Mouse (Mus musculus) kidney, embryonic 15.5 days (tissue): ENCODE measurements around the gene Prox2. TPM values are rescaled to one million over a fixed set of nuclear protein-coding genes. Genes with fewer than 3 reads are reported as not detected.

ENCODE experiments used
- ATAC-seq: fragments of 200-750 bp; cut with Nextera tagmentation; replicated peaks from 2 replicates; pipeline ENCODE4 v1.8.0; 2017; ENCODE audit warnings: moderate TSS enrichment; ENCODE audit not compliant: low FRiP score
- H3K27ac ChIP-seq: fragments of 300-500 bp; sonication (generic); 2 replicates; pipeline ENCODE4 v1.5.1; 2015; ENCODE audit warnings: mild to moderate bottlenecking, inconsistent platforms
- H3K27me3 ChIP-seq: fragments of 300-500 bp; sonication (generic); 2 replicates; pipeline ENCODE4 v1.6.1; 2015; ENCODE audit warnings: inconsistent platforms
- H3K36me3 ChIP-seq: fragments of 300-500 bp; sonication (generic); 2 replicates; pipeline ENCODE4 v1.6.1; 2015; ENCODE audit warnings: inconsistent platforms
- H3K4me1 ChIP-seq: fragments of 300-500 bp; sonication (generic); 2 replicates; pipeline ENCODE4 v1.6.1; 2015; ENCODE audit warnings: inconsistent platforms
- H3K4me2 ChIP-seq: fragments of 300-500 bp; sonication (generic); 2 replicates; pipeline ENCODE4 v1.6.1; 2015; ENCODE audit warnings: moderate library complexity, mild to moderate bottlenecking, inconsistent platforms
- H3K4me3 ChIP-seq: fragments of 300-500 bp; sonication (generic); replicated peaks from 2 replicates; pipeline ENCODE4 v1.5.1; 2015; ENCODE audit warnings: mild to moderate bottlenecking, inconsistent platforms
- H3K9ac ChIP-seq: fragments of 300-500 bp; sonication (generic); 2 replicates; pipeline ENCODE4 v1.6.1; 2015; ENCODE audit warnings: mild to moderate bottlenecking, inconsistent platforms
- H3K9me3 ChIP-seq: fragments of 300-500 bp; sonication (generic); replicated peaks from 2 replicates; pipeline ENCODE4 v1.6.1; 2016; ENCODE audit warnings: inconsistent platforms
- WGBS: fragments of 180-500 bp; shearing (Covaris S2); methylation state at CpG from one replicate; pipeline ENCODE4 v1.1.7; 2015; ENCODE audit warnings: mixed read lengths; 5-methylcytosine and 5-hydroxymethylcytosine counted together
- polyA plus RNA-seq: library from polyadenylated mRNA; unstranded; fragments of >200 nt; fragmentation: Nextera tagmentation; extraction: Ambion mirVana; gene quantifications from 2 replicates; pipeline ENCODE4 v1.2.1, GENCODE M21; 2015

Prox2 gene
- polyA plus RNA-seq, 1 experiment from 2014 or later = 4.2 TPM

GRCm38 (mm10) chr12:85104789-85105188, 5.8 kb downstream of the Prox2 start:
- ATAC-seq = no peak
- WGBS = 82% methylated on average over 8 of the region's 8 CpGs

GRCm38 (mm10) chr12:85103096-85103495, 7.5 kb downstream of the Prox2 start:
- Histone ChIP-seq H3K27ac (no peak overlapping the region), H3K36me3 (no peaks in the 10 kb centered on the region), H3K9me3 (no peaks in the 10 kb centered on the region), H3K4me2 (no peak overlapping the region), H3K4me3 (no peak overlapping the region), H3K4me1 (peaks cover 19% of the 10 kb centered on the region), H3K27me3 (no peaks in the 10 kb centered on the region), H3K9ac (no peak overlapping the region)
- 53% methylated on average over 8 of the region's 8 CpGs for WGBS
- 0 out of 2 replicates have a peak, but pooled peaks have one; percentile 41 for ATAC-seq

More at GRCm38 (mm10) chr12:85104789-85105188, 5.8 kb downstream of the Prox2 start:
- Histone ChIP-seq H3K36me3 (no peaks in the 10 kb centered on the region), H3K4me1 (peaks cover 25% of the 10 kb centered on the region), H3K9me3 (no peaks in the 10 kb centered on the region), H3K4me3 (no peak overlapping the region), H3K9ac (no peak overlapping the region), H3K27me3 (no peaks in the 10 kb centered on the region), H3K27ac (no peak overlapping the region), H3K4me2 (no peak overlapping the region)

GRCm38 (mm10) chr12:85101521-85102106, 8.9 kb downstream of the Prox2 start:
- Histone ChIP-seq H3K9me3 (no peaks in the 10 kb centered on the region), H3K4me1 (peaks cover 17% of the 10 kb centered on the region), H3K9ac (no peak overlapping the region), H3K4me3 (no peak overlapping the region), H3K27ac (no peak overlapping the region), H3K4me2 (no peak overlapping the region), H3K27me3 (no peaks in the 10 kb centered on the region), H3K36me3 (no peaks in the 10 kb centered on the region)
- 77% methylated on average over 5 of the region's 5 CpGs for WGBS
- no peak for ATAC-seq

- Histone ChIP-seq H3K4me2 (peak overlapping the region; percentile 28; the same call in 1 of the 2 replicates), H3K9ac (no peak overlapping the region), H3K27me3 (no peaks in the 10 kb centered on the region), H3K9me3 (no peaks in the 10 kb centered on the region), H3K4me3 (no peak overlapping the region), H3K4me1 (peaks cover 12% of the 10 kb centered on the region), H3K36me3 (no peaks in the 10 kb centered on the region), H3K27ac (no peak overlapping the region)
- ATAC-seq = no peak
- 23% methylated on average over 14 of the region's 14 CpGs for WGBS
Measured at GRCm38 (mm10) chr12:85101001-85101400, 9.6 kb downstream of the Prox2 start.

- 90% methylated on average over 7 of the region's 7 CpGs for WGBS
Measured at GRCm38 (mm10) chr12:85095859-85096258, 14.7 kb downstream of the Prox2 start.

GRCm38 (mm10) chr12:85095146-85095545, 15.4 kb downstream of the Prox2 start:
- Histone ChIP-seq H3K27ac (no peak overlapping the region), H3K9ac (no peak overlapping the region), H3K9me3 (no peaks in the 10 kb centered on the region), H3K27me3 (no peaks in the 10 kb centered on the region), H3K4me3 (no peak overlapping the region), H3K36me3 (no peaks in the 10 kb centered on the region), H3K4me1 (peaks cover 11% of the 10 kb centered on the region; the same call in 1 of the 2 replicates), H3K4me2 (no peak overlapping the region)
- WGBS = 85% methylated on average over 11 of the region's 11 CpGs
- no peak for ATAC-seq

More at GRCm38 (mm10) chr12:85095859-85096258, 14.7 kb downstream of the Prox2 start:
- Histone ChIP-seq H3K9me3 (no peaks in the 10 kb centered on the region), H3K27ac (no peak overlapping the region), H3K9ac (no peak overlapping the region), H3K4me3 (no peak overlapping the region), H3K4me1 (peaks cover 12% of the 10 kb centered on the region), H3K36me3 (no peaks in the 10 kb centered on the region), H3K27me3 (no peaks in the 10 kb centered on the region), H3K4me2 (no peak overlapping the region)
- no peak for ATAC-seq

GRCm38 (mm10) chr12:85094706-85095105, 15.9 kb downstream of the Prox2 start:
- no peak for ATAC-seq
- Histone ChIP-seq H3K36me3 (peaks cover 3% of the 10 kb centered on the region; the same call in 1 of the 2 replicates), H3K4me3 (no peak overlapping the region), H3K9ac (no peak overlapping the region), H3K4me2 (no peak overlapping the region), H3K27ac (peak overlapping the region; percentile 11; the same call in 1 of the 2 replicates), H3K4me1 (peaks cover 11% of the 10 kb centered on the region; the same call in 1 of the 2 replicates), H3K27me3 (no peaks in the 10 kb centered on the region), H3K9me3 (no peaks in the 10 kb centered on the region)
- WGBS = 70% methylated on average over 10 of the region's 10 CpGs

GRCm38 (mm10) chr12:85094010-85094409, 16.5 kb downstream of the Prox2 start:
- H3K27ac ChIP-seq = no peak overlapping the region
- no peak overlapping the region for H3K4me3 ChIP-seq
- peak overlapping the region; percentile 24 for H3K4me2 ChIP-seq
- ATAC-seq = peak; percentile 59; the same call in 1 of the 2 replicates
- no peaks in the 10 kb centered on the region for H3K9me3 ChIP-seq
- H3K9ac ChIP-seq = no peak overlapping the region
- H3K36me3 ChIP-seq = peaks cover 10% of the 10 kb centered on the region
- H3K4me1 ChIP-seq = peaks cover 11% of the 10 kb centered on the region; the same call in 1 of the 2 replicates
- no peaks in the 10 kb centered on the region for H3K27me3 ChIP-seq
- WGBS = 28% methylated on average over 14 of the region's 14 CpGs

GRCm38 (mm10) chr12:85092214-85092613, 18.3 kb downstream of the Prox2 start:
- Histone ChIP-seq H3K27ac (no peak overlapping the region), H3K4me2 (no peak overlapping the region), H3K4me1 (peaks cover 11% of the 10 kb centered on the region; the same call in 1 of the 2 replicates), H3K36me3 (peaks cover 27% of the 10 kb centered on the region), H3K4me3 (no peak overlapping the region), H3K27me3 (no peaks in the 10 kb centered on the region), H3K9ac (no peak overlapping the region), H3K9me3 (no peaks in the 10 kb centered on the region)
- ATAC-seq = no peak
- WGBS = 9% methylated on average over 3 of the region's 3 CpGs

- 87% methylated on average over 3 of the region's 3 CpGs for WGBS
- no peaks in the 10 kb centered on the region for H3K27me3 ChIP-seq
- H3K9ac ChIP-seq = no peak overlapping the region
- no peak for ATAC-seq
- H3K4me3 ChIP-seq = no peak overlapping the region
- H3K9me3 ChIP-seq = no peaks in the 10 kb centered on the region
- peaks cover 11% of the 10 kb centered on the region; the same call in 1 of the 2 replicates for H3K4me1 ChIP-seq
- peaks cover 34% of the 10 kb centered on the region for H3K36me3 ChIP-seq
- no peak overlapping the region for H3K27ac ChIP-seq
- no peak overlapping the region for H3K4me2 ChIP-seq
Measured at GRCm38 (mm10) chr12:85091190-85091589, 19.4 kb downstream of the Prox2 start.

- no peak for ATAC-seq
- no peak overlapping the region for H3K27ac ChIP-seq
- WGBS = 63% methylated on average over 12 of the region's 12 CpGs
Measured at GRCm38 (mm10) chr12:85087845-85088244, 22.7 kb downstream of the Prox2 start.

GRCm38 (mm10) chr12:85084941-85085340, 25.6 kb downstream of the Prox2 start:
- 89% methylated on average over 4 of the region's 4 CpGs for WGBS

More at GRCm38 (mm10) chr12:85087845-85088244, 22.7 kb downstream of the Prox2 start:
- Histone ChIP-seq H3K9me3 (no peaks in the 10 kb centered on the region), H3K4me1 (no peaks in the 10 kb centered on the region), H3K36me3 (peaks cover 34% of the 10 kb centered on the region), H3K9ac (no peak overlapping the region), H3K27me3 (no peaks in the 10 kb centered on the region), H3K4me2 (no peak overlapping the region), H3K4me3 (no peak overlapping the region)

More at GRCm38 (mm10) chr12:85084941-85085340, 25.6 kb downstream of the Prox2 start:
- H3K27ac ChIP-seq = no peak overlapping the region
- no peaks in the 10 kb centered on the region for H3K27me3 ChIP-seq
- H3K4me3 ChIP-seq = no peak overlapping the region
- H3K9me3 ChIP-seq = no peaks in the 10 kb centered on the region
- H3K36me3 ChIP-seq = peaks cover 33% of the 10 kb centered on the region
- H3K9ac ChIP-seq = no peak overlapping the region
- no peak overlapping the region for H3K4me2 ChIP-seq
- no peaks in the 10 kb centered on the region for H3K4me1 ChIP-seq
- no peak for ATAC-seq
